Mouse (Mus musculus) heart, embryonic 10.5 days (tissue): Measurements from ENCODE around the gene Fsd1l. TPM values are rescaled to one million over a fixed set of nuclear protein-coding genes. Genes with fewer than 3 reads are reported as not detected.
"Not testable (repeated sequence)": the region's sequence is repeated elsewhere in the genome, so short reads cannot be mapped to it uniquely, and the experiment has no call there.

Experiments used
- DNase-seq: peaks from one replicate; pipeline ENCODE4 v3.0.0-alpha.2; 2017; ENCODE audit warnings: low spot score
- H3K27ac ChIP-seq: fragments of 300-500 bp; sonication (generic); 2 replicates; pipeline ENCODE4 v1.5.1; 2016; ENCODE audit warnings: mild to moderate bottlenecking
- H3K27me3 ChIP-seq: fragments of 300-500 bp; sonication (generic); 2 replicates; pipeline ENCODE4 v1.6.1; 2016; ENCODE audit warnings: mild to moderate bottlenecking; ENCODE audit not compliant: poor library complexity, insufficient read depth, severe bottlenecking
- H3K36me3 ChIP-seq: fragments of 300-500 bp; sonication (generic); 2 replicates; pipeline ENCODE4 v1.6.1; 2016; ENCODE audit warnings: mild to moderate bottlenecking, moderate library complexity
- H3K4me1 ChIP-seq: fragments of 300-500 bp; sonication (generic); 2 replicates; pipeline ENCODE4 v1.6.1; 2016; ENCODE audit warnings: mild to moderate bottlenecking
- H3K4me3 ChIP-seq: fragments of 300-500 bp; sonication (generic); 2 replicates; pipeline ENCODE4 v1.5.1; 2016; ENCODE audit warnings: mild to moderate bottlenecking, moderate library complexity
- H3K9me3 ChIP-seq: fragments of 300-500 bp; sonication (generic); 2 replicates; pipeline ENCODE4 v1.6.1; 2016; ENCODE audit warnings: mild to moderate bottlenecking, moderate library complexity
- WGBS: fragments of 180-500 bp; shearing (Covaris S2); methylation state at CpG from one replicate; pipeline ENCODE4 v1.1.7; 2016; 5-methylcytosine and 5-hydroxymethylcytosine counted together
- polyA plus RNA-seq: library from polyadenylated mRNA; unstranded; fragments of >200 nt; fragmentation: Nextera tagmentation; extraction: Ambion mirVana; gene quantifications from 2 replicates; pipeline ENCODE4 v1.2.1, GENCODE M21; 2016

Gene Fsd1l
- polyA plus RNA-seq, 1 experiment from 2014 or later = 11.4 TPM

GRCm38 (mm10) chr4:53637269-53637909, 6.1 kb downstream of the Fsd1l start:
- H3K4me3 ChIP-seq = no peak overlapping the region
- WGBS = 75% methylated on average over 7 of the region's 7 CpGs
- H3K4me1 ChIP-seq = peaks cover 2% of the 10 kb centered on the region; the same call in 1 of the 2 replicates
- DNase-seq = no peak
- H3K9me3 ChIP-seq = no peaks in the 10 kb centered on the region
- peaks cover 8% of the 10 kb centered on the region for H3K36me3 ChIP-seq
- H3K27ac ChIP-seq = no peak overlapping the region
- no peaks in the 10 kb centered on the region for H3K27me3 ChIP-seq

DNA sequence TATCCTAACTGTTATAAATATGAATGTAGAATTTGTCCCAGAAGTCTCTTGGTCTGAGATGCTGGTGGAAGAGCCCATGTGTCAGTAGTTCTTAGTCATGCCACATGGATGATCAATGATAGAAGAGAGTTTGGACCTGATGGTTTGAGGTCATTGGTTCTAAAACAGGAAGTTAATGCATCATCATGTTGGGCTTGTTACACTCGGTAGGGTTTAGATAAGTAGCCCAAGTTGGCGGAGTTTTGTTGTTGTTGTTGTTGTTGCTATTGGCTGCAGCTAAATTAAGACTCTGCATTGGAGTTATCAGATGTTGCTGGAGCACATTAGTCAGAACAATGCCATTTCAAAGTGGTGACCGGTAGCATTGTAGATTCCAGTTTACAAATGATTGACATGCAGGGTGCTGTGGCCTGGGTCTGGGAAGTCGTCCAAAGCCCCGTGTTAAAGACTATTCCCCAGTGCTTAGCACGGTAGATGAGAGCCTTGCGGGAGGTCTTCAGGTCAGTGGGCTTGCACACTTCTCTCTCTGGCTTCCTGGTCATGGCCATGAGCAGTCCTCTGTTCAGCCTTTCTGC, 7.4 kb downstream of the Fsd1l start:
- H3K9me3 ChIP-seq = no peaks in the 10 kb centered on the region
- H3K27me3 ChIP-seq = no peaks in the 10 kb centered on the region
- no peak overlapping the region for H3K4me3 ChIP-seq
- H3K36me3 ChIP-seq = peaks cover 8% of the 10 kb centered on the region
- 53% methylated on average over 7 of the region's 7 CpGs for WGBS
- DNase-seq = no peak
- H3K27ac ChIP-seq = no peak overlapping the region
- H3K4me1 ChIP-seq = no peaks in the 10 kb centered on the region; the same call in 1 of the 2 replicates

- Histone ChIP-seq H3K27me3 (no peaks in the 10 kb centered on the region), H3K4me1 (peaks cover 8% of the 10 kb centered on the region), H3K9me3 (no peaks in the 10 kb centered on the region), H3K27ac (no peak overlapping the region), H3K36me3 (peaks cover 17% of the 10 kb centered on the region), H3K4me3 (no peak overlapping the region)
- no peak for DNase-seq
- 71% methylated on average over 3 of the region's 3 CpGs for WGBS
Observed at GRCm38 (mm10) chr4:53658029-53658428, 26.8 kb downstream of the Fsd1l start.

- DNase-seq = no peak
Observed at GRCm38 (mm10) chr4:53660711-53661110, 29.4 kb downstream of the Fsd1l start.

GRCm38 (mm10) chr4:53682092-53682491, 50.8 kb downstream of the Fsd1l start:
- Histone ChIP-seq H3K27ac (no peak overlapping the region), H3K36me3 (peaks cover 13% of the 10 kb centered on the region), H3K27me3 (no peaks in the 10 kb centered on the region), H3K4me1 (no peaks in the 10 kb centered on the region), H3K4me3 (no peak overlapping the region), H3K9me3 (no peaks in the 10 kb centered on the region)
- DNase-seq = no peak
- WGBS = 72% methylated on average over 8 of the region's 8 CpGs

More at GRCm38 (mm10) chr4:53660711-53661110, 29.4 kb downstream of the Fsd1l start:
- H3K36me3 ChIP-seq = peaks cover 10% of the 10 kb centered on the region; the same call in 1 of the 2 replicates
- no peak overlapping the region for H3K27ac ChIP-seq
- no peaks in the 10 kb centered on the region for H3K27me3 ChIP-seq
- no peak overlapping the region for H3K4me3 ChIP-seq
- H3K9me3 ChIP-seq = no peaks in the 10 kb centered on the region
- peaks cover 8% of the 10 kb centered on the region for H3K4me1 ChIP-seq

DNA sequence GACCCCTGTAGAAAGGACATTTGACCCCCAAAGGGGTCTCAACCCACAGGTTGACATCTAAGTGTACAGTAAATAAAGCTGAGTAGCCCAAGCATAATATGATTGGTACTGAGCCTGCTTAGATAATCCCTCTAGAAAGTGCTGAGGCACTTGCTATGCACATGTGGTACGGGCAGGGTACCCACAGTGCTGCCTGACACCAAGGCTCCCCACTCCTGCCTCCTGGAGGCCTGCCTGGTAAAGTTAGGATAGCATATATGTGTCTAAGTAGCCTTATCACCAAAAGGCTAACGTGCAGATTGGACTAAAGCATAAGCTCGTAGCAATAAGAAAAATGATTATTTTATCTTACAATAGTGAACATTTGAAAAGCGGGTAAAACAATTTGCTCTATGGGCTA, 57.7 kb downstream of the Fsd1l start:
- Histone ChIP-seq H3K36me3 (peaks cover under 1% of the 10 kb centered on the region; the same call in 1 of the 2 replicates), H3K27ac (no peak overlapping the region), H3K9me3 (no peaks in the 10 kb centered on the region), H3K4me3 (no peak overlapping the region), H3K27me3 (no peaks in the 10 kb centered on the region), H3K4me1 (no peaks in the 10 kb centered on the region)
- DNase-seq = no peak
- WGBS = 81% methylated on average over 4 of the region's 4 CpGs

DNA sequence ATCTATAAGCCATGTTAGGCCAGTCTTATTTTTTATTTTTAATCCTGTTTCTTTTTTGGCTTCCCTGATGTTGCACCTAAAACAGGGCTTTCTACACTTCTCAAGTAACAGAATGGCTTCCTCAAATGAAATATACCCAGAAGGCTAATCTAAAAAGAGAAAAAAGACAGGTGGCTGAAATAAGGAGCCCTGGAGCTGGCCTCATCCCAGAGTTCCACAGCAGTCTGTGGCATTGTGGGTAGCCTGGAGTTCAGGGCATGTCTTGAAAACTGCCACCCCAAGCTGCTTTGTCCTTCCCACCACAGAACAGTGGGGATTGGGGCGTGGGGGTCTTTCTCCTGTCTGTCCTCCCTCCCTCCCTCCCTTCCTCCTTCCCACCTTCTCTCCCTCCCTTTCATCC, 60.1 kb downstream of the Fsd1l start:
- Histone ChIP-seq H3K4me3 (no peak overlapping the region), H3K9me3 (no peaks in the 10 kb centered on the region), H3K27ac (no peak overlapping the region), H3K4me1 (no peaks in the 10 kb centered on the region), H3K36me3 (peaks cover 4% of the 10 kb centered on the region; the same call in 1 of the 2 replicates), H3K27me3 (no peaks in the 10 kb centered on the region)
- DNase-seq = no peak
- 80% methylated on average over 1 of the region's 1 CpGs for WGBS

- not testable (repeated sequence) for DNase-seq, H3K27ac ChIP-seq, H3K4me1 ChIP-seq, H3K27me3 ChIP-seq, H3K4me3 ChIP-seq, H3K9me3 ChIP-seq, H3K36me3 ChIP-seq
Observed at GRCm38 (mm10) chr4:53709166-53709565, 77.9 kb downstream of the Fsd1l start.

GRCm38 (mm10) chr4:53710021-53710420, 78.8 kb downstream of the Fsd1l start:
- DNase-seq = no peak
- Histone ChIP-seq H3K4me3 (no peak overlapping the region), H3K4me1 (no peaks in the 10 kb centered on the region), H3K9me3 (no peaks in the 10 kb centered on the region), H3K27ac (no peak overlapping the region), H3K36me3 (no peaks in the 10 kb centered on the region), H3K27me3 (no peaks in the 10 kb centered on the region)
- WGBS = 85% methylated on average over 2 of the region's 2 CpGs

- 77% methylated on average over 6 of the region's 6 CpGs for WGBS
- H3K4me1 ChIP-seq = peaks cover 1% of the 10 kb centered on the region; the same call in 1 of the 2 replicates
- H3K9me3 ChIP-seq = no peaks in the 10 kb centered on the region
- no peaks in the 10 kb centered on the region for H3K27me3 ChIP-seq
- DNase-seq = no peak
- no peak overlapping the region for H3K27ac ChIP-seq
- H3K4me3 ChIP-seq = no peak overlapping the region
- no peaks in the 10 kb centered on the region for H3K36me3 ChIP-seq
Observed at GRCm38 (mm10) chr4:53710555-53711328, 79.5 kb downstream of the Fsd1l start.

DNA sequence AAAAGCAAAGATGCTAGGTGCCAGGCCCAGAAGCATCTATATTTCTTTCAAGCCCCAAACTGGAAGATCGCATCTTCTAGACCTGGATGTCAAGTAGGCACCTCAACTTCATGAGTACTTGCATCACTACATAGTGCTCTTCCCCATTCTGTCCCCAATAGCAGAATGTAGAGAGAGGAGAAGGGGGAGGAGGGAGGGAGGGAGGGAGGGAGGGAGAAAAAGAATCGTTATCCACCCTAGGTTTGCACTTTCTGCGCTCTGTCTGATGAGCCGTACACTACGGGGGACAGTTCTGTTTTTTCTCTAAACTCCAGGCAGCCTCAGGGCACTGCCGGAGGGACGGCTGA, 82.4 kb downstream of the Fsd1l start, which contains the start of gene Fktn:
Gene Fktn, plus strand, starts transcription at position 295 of the 347 bp plus-strand sequence.
- Histone ChIP-seq H3K4me1 (peaks cover 9% of the 10 kb centered on the region; the same call in 1 of the 2 replicates), H3K27me3 (no peaks in the 10 kb centered on the region), H3K27ac (peak within 1 kb of the TSS; percentile 95), H3K4me3 (peak within 1 kb of the TSS; percentile 92), H3K36me3 (no peaks in the 10 kb centered on the region), H3K9me3 (no peaks in the 10 kb centered on the region)
- no peak for DNase-seq
- 3% methylated on average over 7 of the region's 7 CpGs for WGBS

GRCm38 (mm10) chr4:53714051-53714814, 83.0 kb downstream of the Fsd1l start:
- Histone ChIP-seq H3K27ac (peak overlapping the region; percentile 95), H3K4me1 (peaks cover 9% of the 10 kb centered on the region; the same call in 1 of the 2 replicates), H3K9me3 (no peaks in the 10 kb centered on the region), H3K27me3 (no peaks in the 10 kb centered on the region), H3K4me3 (peak overlapping the region; percentile 92), H3K36me3 (no peaks in the 10 kb centered on the region)
- peak; percentile 95 for DNase-seq
- WGBS = 3% methylated on average over 58 of the region's 58 CpGs
